Mouse (Mus musculus) CH12.LX (cell line): ENCODE measurements around the gene Pcdh17.

Source experiments
- CHD1 ChIP-seq: IDR thresholded peaks from 2 replicates; pipeline ENCODE4 v1.6.1; 2012; ENCODE audit warnings: low read depth, low read length, improper control_type of control experiment, inconsistent platforms
- CHD2 ChIP-seq: IDR thresholded peaks from 2 replicates; pipeline ENCODE4 v1.6.1; 2011; ENCODE audit warnings: low read length, improper control_type of control experiment
- CTCF ChIP-seq, 2 experiments: IDR thresholded peaks in 1 of 2; conservative IDR thresholded peaks in 1 of 2; 2 replicates each; pipeline ENCODE4 v1.5.1; 2011 to 2012; ENCODE audit warnings: low read depth in 2 of 2, low read length in 2 of 2, improper control_type of control experiment in 1 of 2, inconsistent platforms in 1 of 2, mild to moderate bottlenecking in 1 of 2, moderate library complexity in 1 of 2
- EP300 ChIP-seq: IDR thresholded peaks from 2 replicates; pipeline ENCODE4 v1.6.1; 2011; ENCODE audit warnings: low read length, improper control_type of control experiment
- GABPA ChIP-seq: IDR thresholded peaks from 2 replicates; pipeline ENCODE4 v1.6.1; 2012; ENCODE audit warnings: low read depth, low read length, improper control_type of control experiment, inconsistent platforms; ENCODE audit not compliant: insufficient replicate concordance
- HCFC1 ChIP-seq: IDR thresholded peaks from 2 replicates; pipeline ENCODE4 v1.6.1; 2012; ENCODE audit warnings: low read depth, mild to moderate bottlenecking, inconsistent platforms, low read length, improper control_type of control experiment
- IRF4 ChIP-seq: IDR thresholded peaks from 2 replicates; pipeline ENCODE4 v1.6.1; 2014; ENCODE audit warnings: low read depth, mild to moderate bottlenecking, inconsistent platforms, low read length, improper control_type of control experiment
- POLR2A ChIP-seq: IDR thresholded peaks from 2 replicates; pipeline ENCODE4 v1.6.1; 2011; ENCODE audit warnings: low read depth, mild to moderate bottlenecking, improper control_type of control experiment, low read length
- RAD21 ChIP-seq: IDR thresholded peaks from 2 replicates; pipeline ENCODE4 v1.6.1; 2011; ENCODE audit warnings: low read depth, mild to moderate bottlenecking, low read length, improper control_type of control experiment, moderate library complexity
- SIN3A ChIP-seq: IDR thresholded peaks from 2 replicates; pipeline ENCODE4 v1.6.1; 2012; ENCODE audit warnings: low read length, improper control_type of control experiment, inconsistent platforms
- USF2 ChIP-seq: conservative IDR thresholded peaks from 2 replicates; pipeline ENCODE4 v1.6.1; 2011; ENCODE audit warnings: low read depth, low read length, improper control_type of control experiment

DNA sequence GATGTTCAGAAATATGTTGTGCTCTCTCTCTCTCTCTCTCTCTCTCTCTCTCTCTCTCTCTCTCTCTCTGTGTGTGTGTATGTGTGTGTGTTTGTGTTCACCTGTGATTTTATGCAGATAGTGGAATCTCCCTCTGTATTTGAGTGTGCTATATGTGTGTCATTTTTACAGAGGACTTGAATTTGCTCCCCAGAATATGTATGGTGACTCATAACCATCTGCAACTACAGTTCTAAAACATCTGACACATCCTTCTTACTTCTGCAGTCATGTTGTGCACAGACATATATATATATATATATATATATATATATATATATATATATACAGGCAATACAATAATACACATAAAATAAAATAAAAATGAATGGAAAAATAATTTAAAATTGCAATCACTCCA lies 127.7 kb downstream of the Pcdh17 start:
- TF ChIP-seq HCFC1 = no peak
- TF ChIP-seq POLR2A = no peak
- no peak for TF ChIP-seq IRF4
- no peak for TF ChIP-seq CHD1
- no peak for TF ChIP-seq EP300
- TF ChIP-seq CTCF (conservative IDR thresholded peaks at IDR 0.05 in 1 of 2, IDR thresholded peaks at IDR 0.05 in 1 of 2; ENCODE audit: low read depth in 2 of 2, low read length in 2 of 2) = no peak
- TF ChIP-seq SIN3A = no peak
- TF ChIP-seq RAD21 = no peak
- no peak for TF ChIP-seq GABPA
- TF ChIP-seq CHD2 = no peak
- TF ChIP-seq USF2 = no peak
